16 mouse cellular contexts compared by ENCODE assay signal in genomic region chr3:46764939-46765338, GRCm38 (mm10).
"Had no signal": no experiment of that assay in that cellular context is flagged by ENCODE, and none has a peak within 500 bp of the region (broad histone marks: within the 10 kb centered on the region; RNA-seq: fewer than 3 reads in every experiment).

No protein-coding gene starts in this region.

- H3K9me3 ChIP-seq: neural tube, embryonic 13.5 days; neural tube, embryonic 15.5 days; stomach, embryonic 15.5 days had no signal

- H3K27me3 ChIP-seq: neural tube, embryonic 13.5 days; neural tube, embryonic 15.5 days; stomach, embryonic 15.5 days had no signal

- H3K4me1 ChIP-seq: neural tube, embryonic 13.5 days; neural tube, embryonic 15.5 days; stomach, embryonic 15.5 days had no signal

- H3K36me3 ChIP-seq: neural tube, embryonic 13.5 days; neural tube, embryonic 15.5 days; stomach, embryonic 15.5 days had no signal

- DNase-seq: retina, postnatal 1 day; right cerebral cortex, adult 18-20 months; right cerebral cortex, postnatal 14 days; right cerebral cortex, postnatal 25 days; right cerebral cortex, postnatal 4 days; spleen, adult 18-20 months; thymus, adult 18-20 months; thymus, adult 2 months; thymus, postnatal 14 days; thymus, postnatal 25 days; thymus, postnatal 36 days; thymus, postnatal 4 days had no signal

- H3K4me3 ChIP-seq: neural tube, embryonic 13.5 days; neural tube, embryonic 15.5 days; stomach, embryonic 15.5 days had no signal

- H3K27ac ChIP-seq: neural tube, embryonic 13.5 days; neural tube, embryonic 15.5 days; stomach, embryonic 15.5 days; stomach, postnatal 0 days had no signal

- H3K9ac ChIP-seq: neural tube, embryonic 13.5 days; neural tube, embryonic 15.5 days; stomach, embryonic 15.5 days had no signal

- H3K4me2 ChIP-seq: neural tube, embryonic 13.5 days; neural tube, embryonic 15.5 days; stomach, embryonic 15.5 days had no signal
